ENCODE assay signal across 7 mouse cellular contexts in genomic region chr10:59952781-59953563, GRCm38 (mm10). TPM values are rescaled to one million over a fixed set of nuclear protein-coding genes. Genes with fewer than 3 reads are reported as not detected.
A peak's percentile ranks its signal among the peaks of the same experiment; 100 is the strongest.
DNase-seq lines count a peak whose midpoint lies in the region; ATAC-seq lines count a peak whose summit lies in the region.

No protein-coding gene starts in this region.

- peak overlapping the region; percentile 92 for H3K27ac ChIP-seq in hindbrain, embryonic 12.5 days
- H3K27ac ChIP-seq in liver, embryonic 15.5 days (replicated peaks) = no peak overlapping the region
- peak overlapping the region; percentile 92 for H3K27ac ChIP-seq in stomach, embryonic 16.5 days (ENCODE audit: low read length)

- peak overlapping the region; percentile 94 for H3K4me2 ChIP-seq in hindbrain, embryonic 12.5 days (replicated peaks)
- H3K4me2 ChIP-seq in liver, embryonic 15.5 days = peak overlapping the region; percentile 89
- peak overlapping the region; percentile 94 for H3K4me2 ChIP-seq in stomach, embryonic 16.5 days (ENCODE audit: low read depth, low read length)

- no peaks in the 10 kb centered on the region for H3K27me3 ChIP-seq in hindbrain, embryonic 12.5 days
- peaks cover 89% of the 10 kb centered on the region for H3K27me3 ChIP-seq in liver, embryonic 15.5 days
- H3K27me3 ChIP-seq in stomach, embryonic 16.5 days (ENCODE audit: control insufficient read depth, insufficient read depth, low read length) = no peaks in the 10 kb centered on the region

- no peaks in the 10 kb centered on the region for H3K9me3 ChIP-seq in hindbrain, embryonic 12.5 days (replicated peaks)
- no peaks in the 10 kb centered on the region for H3K9me3 ChIP-seq in liver, embryonic 15.5 days (replicated peaks)
- H3K9me3 ChIP-seq in stomach, embryonic 16.5 days (replicated peaks; ENCODE audit: control insufficient read depth, low read length) = no peaks in the 10 kb centered on the region

- DNase-seq in 3134 (ENCODE audit: extremely low read depth, insufficient read length, low spot score) = peak; percentile 69
- peak; percentile 82 for DNase-seq in 416B (ENCODE audit: low read depth)
- peak; percentile 77 for DNase-seq in embryo, embryonic 10.5 days (ENCODE audit: low spot score)
- no peak for DNase-seq in gastrocnemius, adult 18-20 months (ENCODE audit: low spot score)

- WGBS in hindbrain, embryonic 12.5 days = 18% methylated on average over 16 of the region's 16 CpGs
- 29% methylated on average over 16 of the region's 16 CpGs for WGBS in liver, embryonic 15.5 days (ENCODE audit: insufficient replicate concordance)
- WGBS in stomach, embryonic 16.5 days = 37% methylated on average over 16 of the region's 16 CpGs

- ATAC-seq in hindbrain, embryonic 12.5 days (ENCODE audit: low FRiP score) = no peak
- ATAC-seq in liver, embryonic 15.5 days (ENCODE audit: insufficient read depth) = no peak
- ATAC-seq in stomach, embryonic 16.5 days (ENCODE audit: insufficient read depth, low FRiP score) = no peak

- peak overlapping the region; percentile 73 for H3K9ac ChIP-seq in hindbrain, embryonic 12.5 days
- peak overlapping the region; percentile 50; the same call in 1 of the 2 replicates for H3K9ac ChIP-seq in liver, embryonic 15.5 days
- peak overlapping the region; percentile 82 for H3K9ac ChIP-seq in stomach, embryonic 16.5 days (ENCODE audit: low read length)

- peaks cover 46% of the 10 kb centered on the region for H3K4me1 ChIP-seq in hindbrain, embryonic 12.5 days
- H3K4me1 ChIP-seq in liver, embryonic 15.5 days (replicated peaks) = peaks cover 33% of the 10 kb centered on the region
- peaks cover 41% of the 10 kb centered on the region for H3K4me1 ChIP-seq in stomach, embryonic 16.5 days (ENCODE audit: control insufficient read depth, insufficient read depth, low read length)

- peak overlapping the region; percentile 88 for H3K4me3 ChIP-seq in hindbrain, embryonic 12.5 days
- H3K4me3 ChIP-seq in liver, embryonic 15.5 days (replicated peaks) = peak overlapping the region; percentile 66
- H3K4me3 ChIP-seq in stomach, embryonic 16.5 days (replicated peaks; ENCODE audit: low read length) = peak overlapping the region; percentile 92

- peaks cover 7% of the 10 kb centered on the region; the same call in 1 of the 2 replicates for H3K36me3 ChIP-seq in hindbrain, embryonic 12.5 days
- no peaks in the 10 kb centered on the region for H3K36me3 ChIP-seq in liver, embryonic 15.5 days (replicated peaks)
- no peaks in the 10 kb centered on the region for H3K36me3 ChIP-seq in stomach, embryonic 16.5 days (ENCODE audit: control insufficient read depth, insufficient read depth, low read length)

RNA-seq across cellular contexts. Expression of gene Ddit4, which starts 1.3 kb away (rescaled TPM):
- 78.1 and 78.6 TPM in 2 replicates for polyA plus RNA-seq in hindbrain, embryonic 12.5 days (2016; fragmentation: Nextera tagmentation; extraction: Ambion mirVana)
- polyA plus RNA-seq in liver, embryonic 15.5 days (2015; fragmentation: Nextera tagmentation; extraction: Ambion mirVana) = 5.6 and 6.6 TPM in 2 replicates
- polyA plus RNA-seq in stomach, embryonic 16.5 days (2015; fragmentation: Nextera tagmentation; extraction: Ambion mirVana) = 30.4 and 34.8 TPM in 2 replicates
- 100 to 1,000 TPM in 1 of 2 experiments, 1 to 10 TPM in 1; 8.1 to 202 TPM for total RNA-seq in gastrocnemius, adult 18-20 months (2021)

RNA-seq across cellular contexts. Expression of gene Ascc1, which starts 49.6 kb away (rescaled TPM):
- 36.3 and 38.0 TPM in 2 replicates for polyA plus RNA-seq in hindbrain, embryonic 12.5 days (2016; fragmentation: Nextera tagmentation; extraction: Ambion mirVana)
- 15.7 and 16.5 TPM in 2 replicates for polyA plus RNA-seq in liver, embryonic 15.5 days (2015; fragmentation: Nextera tagmentation; extraction: Ambion mirVana)
- polyA plus RNA-seq in stomach, embryonic 16.5 days (2015; fragmentation: Nextera tagmentation; extraction: Ambion mirVana) = 45.2 and 46.2 TPM in 2 replicates
- 10 to 100 TPM; 14.2 to 15.3 TPM for total RNA-seq in gastrocnemius, adult 18-20 months (2021)

RNA-seq across cellular contexts. Expression of gene Anapc16, which starts 50.0 kb away (rescaled TPM):
- 113 and 119 TPM in 2 replicates for polyA plus RNA-seq in hindbrain, embryonic 12.5 days (2016; fragmentation: Nextera tagmentation; extraction: Ambion mirVana)
- polyA plus RNA-seq in liver, embryonic 15.5 days (2015; fragmentation: Nextera tagmentation; extraction: Ambion mirVana) = 37.5 and 39.0 TPM in 2 replicates
- 75.6 and 90.7 TPM in 2 replicates for polyA plus RNA-seq in stomach, embryonic 16.5 days (2015; fragmentation: Nextera tagmentation; extraction: Ambion mirVana)
- total RNA-seq in gastrocnemius, adult 18-20 months (2021) = 10 to 100 TPM; 43.7 to 43.9 TPM
